In genomic region chr12:70969485-70970184, GRCm38 (mm10) we compare ENCODE assay signal across 8 mouse cellular contexts. TPM values are rescaled to one million over a fixed set of nuclear protein-coding genes. Genes with fewer than 3 reads are reported as not detected.
DNase-seq lines count a peak whose midpoint lies in the region; ATAC-seq and TF ChIP-seq lines count a peak whose summit lies in the region.

No protein-coding gene starts in this region.

- peak overlapping the region; percentile 21; the same call in 1 of the 2 replicates for H3K9ac ChIP-seq in hindbrain, postnatal 0 days (replicated peaks; ENCODE audit: low read length)

- H3K4me3 ChIP-seq in hindbrain, postnatal 0 days (ENCODE audit: low read length), result peak overlapping the region; percentile 42

- 3% methylated on average over 17 of the region's 17 CpGs for WGBS in hindbrain, postnatal 0 days

- peak overlapping the region; percentile 82 for H3K27ac ChIP-seq in hindbrain, postnatal 0 days

- H3K27me3 ChIP-seq in hindbrain, postnatal 0 days (ENCODE audit: insufficient read depth, low read length), result no peaks in the 10 kb centered on the region

- peak; percentile 78 for TF ChIP-seq CTCF in hindbrain, postnatal 0 days (IDR thresholded peaks at IDR 0.05; ENCODE audit: low read depth)

- peak; percentile 24; the same call in 1 of the 2 replicates for ATAC-seq in hindbrain, postnatal 0 days

- DNase-seq in R1 (ENCODE audit: low read depth, low spot score), result peak; percentile 90
- peak; percentile 72 for DNase-seq in cerebellum, adult 9-11 months
- DNase-seq in frontal cortex, postnatal 10 days (ENCODE audit: low spot score in 2 of 2), result peak; percentile 25 to 41
- DNase-seq in hindbrain, postnatal 0 days (ENCODE audit: low spot score), result peak; percentile 90
- peak; percentile 29 to 38 for DNase-seq in left cerebral cortex, adult 18-20 months (ENCODE audit: low spot score in 2 of 2)
- peak; percentile 73 to 76 for DNase-seq in lung, postnatal 4 days
- peak; percentile 53 to 66 for DNase-seq in right cerebral cortex, adult 2 months (ENCODE audit: low spot score in 2 of 2)
- peak; percentile 50 for DNase-seq in yolk sac, embryonic 10.5 days (ENCODE audit: low spot score)

- peak overlapping the region; percentile 63 for H3K4me2 ChIP-seq in hindbrain, postnatal 0 days (ENCODE audit: low read depth, low read length)

- H3K36me3 ChIP-seq in hindbrain, postnatal 0 days (ENCODE audit: insufficient read depth, low read length), result no peaks in the 10 kb centered on the region

- H3K4me1 ChIP-seq in hindbrain, postnatal 0 days (ENCODE audit: insufficient read depth, low read length), result no peaks in the 10 kb centered on the region

- H3K9me3 ChIP-seq in hindbrain, postnatal 0 days (ENCODE audit: low read length), result no peaks in the 10 kb centered on the region

RNA-seq across cellular contexts. Expression of gene Psma3, which starts 4.8 kb away (rescaled TPM):
- 99.7 and 118 TPM in 2 replicates for total RNA-seq in hindbrain, postnatal 0 days (2014; rRNA removed)
- 533 and 543 TPM in 2 replicates for polyA plus RNA-seq in hindbrain, postnatal 0 days (2015; fragmentation: Nextera tagmentation; extraction: Ambion mirVana)
- total RNA-seq in left cerebral cortex, adult 18-20 months (2021), result 100 to 1,000 TPM; 177 to 197 TPM

RNA-seq across cellular contexts. Expression of gene Actr10, which starts 32.0 kb away (rescaled TPM):
- 111 and 123 TPM in 2 replicates for total RNA-seq in hindbrain, postnatal 0 days (2014; rRNA removed)
- polyA plus RNA-seq in hindbrain, postnatal 0 days (2015; fragmentation: Nextera tagmentation; extraction: Ambion mirVana), result 173 and 176 TPM in 2 replicates
- 100 to 1,000 TPM; 165 to 169 TPM for total RNA-seq in left cerebral cortex, adult 18-20 months (2021)

RNA-seq across cellular contexts. Expression of gene Arid4a, which starts 46.2 kb away (rescaled TPM):
- 4.7 and 7.1 TPM in 2 replicates for total RNA-seq in hindbrain, postnatal 0 days (2014; rRNA removed)
- polyA plus RNA-seq in hindbrain, postnatal 0 days (2015; fragmentation: Nextera tagmentation; extraction: Ambion mirVana), result 32.7 and 41.4 TPM in 2 replicates
- 10 to 100 TPM; 37.2 to 38.9 TPM for total RNA-seq in left cerebral cortex, adult 18-20 months (2021)

Comparison
In these comparisons a context has a peak if more than half of its experiments do, and no peak if none do; other contexts are left out.
1. Peak in every context shown above with its lines: DNase-seq, ATAC-seq, H3K4me3 ChIP-seq and H3K27ac ChIP-seq.
2. DNase-seq: peak in every context shown above with its lines; median percentile 90 in R1; 90 in hindbrain, postnatal 0 days; 74 in lung, postnatal 4 days; 72 in cerebellum, adult 9-11 months; 60 in right cerebral cortex, adult 2 months; 50 in yolk sac, embryonic 10.5 days; 34 in left cerebral cortex, adult 18-20 months; 33 in frontal cortex, postnatal 10 days.